Mouse (Mus musculus): ENCODE results near the gene Ccndbp1.

- TF ChIP-seq CTCF (IDR thresholded peaks at IDR 0.05; ENCODE audit: low read depth) (no peak), EP300 (IDR thresholded peaks at IDR 0.05; ENCODE audit: low read depth) (no peak)
Measured at GRCm38 (mm10) chr2:120963110-120963509, 45.1 kb upstream of the Ccndbp1 start.

All from heart, postnatal 0 days (tissue).